Mouse (Mus musculus) embryonic stem cell, embryonic (primary cell): ENCODE results near the gene Ptges2.

Experiments used
- CTCF ChIA-PET, 4 experiments: fragments of 300-600 bp in 2 of 4; fragments of 350-600 bp in 2 of 4; sonication (Branson Sonifier 250); formaldehyde crosslinking; loops; one replicate each; lab custom pipeline; 2022; ENCODE audit warnings: inconsistent platforms in 2 of 4; lab: Charles Lee
- POLR2A ChIA-PET, 4 experiments: fragments of 300-600 bp in 2 of 4; fragments of 350-600 bp in 2 of 4; sonication (Branson Sonifier 250); formaldehyde crosslinking; loops; one replicate each; lab custom pipeline; 2022; ENCODE audit warnings: antibody characterized with exemption in 4 of 4, inconsistent platforms in 1 of 4; lab: Charles Lee

The Ptges2 gene

DNA sequence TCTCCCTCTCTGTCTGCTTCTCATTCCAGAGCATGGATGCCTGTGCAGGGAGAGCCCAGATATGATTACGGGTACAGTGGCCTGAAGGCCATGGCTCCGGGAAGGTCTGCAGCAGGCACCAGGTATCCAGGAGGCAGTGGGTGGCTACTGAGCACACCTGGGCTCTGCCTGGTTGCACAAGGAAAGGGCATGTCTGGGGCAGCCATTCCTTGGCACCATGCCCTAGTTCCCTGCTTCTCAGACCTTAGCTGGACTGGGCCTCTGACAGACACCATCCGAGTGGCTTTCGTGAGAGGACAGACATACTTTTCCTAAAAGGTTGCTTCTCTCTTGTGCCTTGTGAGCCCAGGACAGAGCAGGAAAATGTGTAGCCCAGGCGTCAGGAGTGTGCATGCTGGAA lies 3.6 kb upstream of the Ptges2 start:
- POLR2A ChIA-PET: interaction anchor here in 2 of 4 experiments (0.5 to 1.6 kb wide), 3 partner anchors 100 to 217 kb away, joined by 3 to 4 read pairs (median 3); no protein-coding TSS in a partner anchor
- CTCF ChIA-PET: interaction anchor here in 2 of 4 experiments (0.7 to 1.7 kb wide), 3 partner anchors 10 to 84 kb away, joined by 3 to 5 read pairs (median 3); partner anchors contain the start of gene 1110008P14Rik (in 1 of the 2)

- POLR2A ChIA-PET: interaction anchor here in 2 of 4 experiments (0.6 to 1.5 kb wide), 9 partner anchors 11 to 435 kb away, joined by 3 to 4 read pairs (median 3); partner anchors contain the start of gene 1110008P14Rik (in 1 of the 2)
- CTCF ChIA-PET: interaction anchor here (0.5 to 1.3 kb wide), 5 partner anchors 9 to 175 kb away, joined by 3 to 5 read pairs (median 4); partner anchors contain the start of gene 1110008P14Rik (in 1 of the 4)
These were observed 723 bp upstream of the Ptges2 start for GRCm38 (mm10) chr2:32394973-32395372.

DNA sequence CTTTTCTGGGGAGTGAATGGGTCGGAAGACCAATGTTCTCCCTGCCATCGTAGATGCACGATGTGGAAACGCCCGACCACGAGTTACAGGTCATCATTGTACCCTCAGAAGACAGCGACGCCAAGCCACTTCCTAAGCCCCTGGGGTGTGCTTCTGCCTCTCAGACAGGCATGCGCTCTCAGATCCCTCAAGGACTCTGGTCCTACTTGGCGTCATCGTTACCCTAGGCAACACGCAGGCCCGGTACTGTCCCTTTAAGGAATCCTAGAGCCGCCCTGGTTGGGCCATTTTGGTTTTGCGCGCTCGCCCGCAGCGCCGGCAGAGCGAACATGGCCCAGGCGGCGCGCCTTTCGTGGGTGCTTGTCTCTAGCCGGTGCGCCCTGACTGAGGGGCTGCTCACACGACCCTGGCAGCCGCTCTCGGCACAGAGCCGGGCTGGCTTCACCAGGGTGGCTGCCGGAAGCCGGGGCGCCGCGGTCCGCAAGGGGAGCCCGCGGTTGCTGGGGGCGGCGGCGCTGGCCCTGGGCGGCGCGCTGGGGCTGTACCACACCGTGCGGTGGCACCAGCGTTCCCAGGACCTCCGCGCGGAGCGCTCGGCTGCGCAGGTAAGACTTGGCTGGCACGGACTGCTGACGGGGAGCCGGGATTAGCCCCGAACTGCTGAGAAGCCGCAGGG lies 388 bp downstream of the Ptges2 start:
- ChIA-PET POLR2A (interaction anchor here in 2 of 4 experiments (0.6 to 1.2 kb wide), 4 partner anchors 33 to 108 kb away, joined by 3 to 6 read pairs (median 3); partner anchors contain the start of gene Swi5 (in 1 of the 2)), CTCF (interaction anchor here in 2 of 4 experiments (0.7 to 2.0 kb wide), 3 partner anchors 8 to 14 kb away, joined by 3 to 6 read pairs (median 3); no protein-coding TSS in a partner anchor)

DNA sequence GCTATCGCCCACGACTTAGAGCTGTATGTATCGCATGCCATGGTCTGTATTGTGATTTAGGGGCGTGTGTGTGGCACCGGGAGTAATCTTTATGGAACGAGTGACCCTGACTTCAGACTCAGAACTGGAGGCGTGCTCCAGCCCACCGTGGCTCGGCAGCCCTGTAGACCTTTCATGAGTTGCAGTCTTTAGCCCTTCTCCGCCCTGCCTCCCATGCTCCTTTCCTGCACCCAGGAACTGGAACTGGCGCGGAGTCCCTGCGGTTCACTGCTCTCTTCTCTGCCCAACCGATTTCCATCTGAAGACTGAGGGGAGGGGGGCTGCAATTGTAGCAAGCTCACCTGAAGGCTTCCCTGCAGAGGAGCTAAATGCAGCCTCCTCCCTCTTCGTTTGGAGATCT lies 999 bp downstream of the Ptges2 start:
- ChIA-PET POLR2A (interaction anchor here in 2 of 4 experiments (0.6 to 1.9 kb wide), 9 partner anchors 11 to 1441 kb away, joined by 3 to 6 read pairs (median 3); partner anchors contain the start of genes 1110008P14Rik (in 1 of the 2) and Swi5 (in 1 of the 2)), CTCF (interaction anchor here in 2 of 4 experiments (0.7 to 2.0 kb wide), 3 partner anchors 8 to 33 kb away, joined by 3 to 6 read pairs (median 3); no protein-coding TSS in a partner anchor)

GRCm38 (mm10) chr2:32404663-32405062 lies 9.0 kb downstream of the Ptges2 start:
- ChIA-PET CTCF (interaction anchor here (0.6 to 5.9 kb wide), 162 partner anchors 8 to 596 kb away, joined by 3 to 117 read pairs (median 4); partner anchors contain the start of genes 1110008P14Rik (in 3 of the 4), Dnm1 (in 3 of the 4), Slc25a25 (in 3 of the 4) and 9430097D07Rik (in 2 of the 4)), POLR2A (interaction anchor here in 3 of 4 experiments (0.6 to 2.2 kb wide), 19 partner anchors 14 to 285 kb away, joined by 3 to 10 read pairs (median 3); partner anchors contain the start of genes 1110008P14Rik (in 1 of the 3), Dpm2 (in 1 of the 3) and Slc25a25 (in 1 of the 3))

- CTCF ChIA-PET: interaction anchor here in 3 of 4 experiments (0.8 to 5.9 kb wide), 6 partner anchors 9 to 159 kb away, joined by 3 to 117 read pairs (median 4); no protein-coding TSS in a partner anchor
These were observed 11.6 kb downstream of the Ptges2 start for GRCm38 (mm10) chr2:32407144-32407824.

GRCm38 (mm10) chr2:32408429-32409424 lies 13.0 kb downstream of the Ptges2 start:
- POLR2A ChIA-PET: interaction anchor here in 2 of 4 experiments (0.6 to 1.4 kb wide), 4 partner anchors 9 to 77 kb away, joined by 3 to 4 read pairs (median 3); no protein-coding TSS in a partner anchor
- CTCF ChIA-PET: interaction anchor here in 2 of 4 experiments (0.8 to 2.6 kb wide), 9 partner anchors 22 to 280 kb away, joined by 4 to 10 read pairs (median 7); partner anchors contain the start of gene 1110008P14Rik (in 1 of the 2)

More at GRCm38 (mm10) chr2:32407144-32407824, 11.6 kb downstream of the Ptges2 start:
- POLR2A ChIA-PET: interaction anchor here in 2 of 4 experiments (0.6 to 1.7 kb wide), 4 partner anchors 9 to 210 kb away, joined by 3 to 4 read pairs (median 3); no protein-coding TSS in a partner anchor

DNA sequence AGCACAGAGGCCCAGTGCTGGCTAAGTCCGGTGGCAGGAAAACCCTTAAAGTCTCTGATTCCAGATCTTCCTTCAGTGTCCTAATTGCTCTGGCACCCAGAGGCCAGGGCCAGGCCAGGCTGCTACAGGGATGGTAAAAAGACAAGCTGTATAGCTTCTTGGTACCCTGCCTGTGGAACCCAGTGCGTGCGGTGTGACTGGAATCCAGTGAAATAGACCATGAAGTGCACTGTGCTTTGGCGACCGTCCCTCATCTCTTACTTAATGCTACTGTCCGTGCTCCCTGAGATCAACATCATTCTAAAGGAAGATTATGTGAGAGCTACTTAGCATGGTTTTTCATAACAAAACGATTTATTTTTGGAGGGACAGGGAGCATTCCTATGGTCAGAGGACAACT lies 15.7 kb downstream of the Ptges2 start:
- ChIA-PET POLR2A (interaction anchor here (0.6 to 1.4 kb wide), 5 partner anchors 13 to 401 kb away, joined by 3 to 4 read pairs (median 3); no protein-coding TSS in a partner anchor), CTCF (interaction anchor here in 3 of 4 experiments (0.6 to 2.6 kb wide), 7 partner anchors 20 to 103 kb away, joined by 3 to 10 read pairs (median 7); no protein-coding TSS in a partner anchor)

- ChIA-PET CTCF (interaction anchor here in 1 of 4 experiments (6.9 kb wide), 1 partner anchor 7 kb away, joined by 52 read pairs; no protein-coding TSS in a partner anchor), POLR2A (interaction anchor here in 2 of 4 experiments (0.7 to 1.6 kb wide), 3 partner anchors 10 to 1759 kb away, joined by 3 to 4 read pairs (median 4); no protein-coding TSS in a partner anchor)
These were observed 17.2 kb downstream of the Ptges2 start for GRCm38 (mm10) chr2:32412742-32413531.

- ChIA-PET CTCF (interaction anchor here in 3 of 4 experiments (0.5 to 6.9 kb wide), 5 partner anchors 8 to 54 kb away, joined by 3 to 52 read pairs (median 4); no protein-coding TSS in a partner anchor), POLR2A (interaction anchor here in 1 of 4 experiments (1.6 kb wide), 1 partner anchor 11 kb away, joined by 3 read pairs; no protein-coding TSS in a partner anchor)
These were observed 18.2 kb downstream of the Ptges2 start for GRCm38 (mm10) chr2:32413936-32414335.

DNA sequence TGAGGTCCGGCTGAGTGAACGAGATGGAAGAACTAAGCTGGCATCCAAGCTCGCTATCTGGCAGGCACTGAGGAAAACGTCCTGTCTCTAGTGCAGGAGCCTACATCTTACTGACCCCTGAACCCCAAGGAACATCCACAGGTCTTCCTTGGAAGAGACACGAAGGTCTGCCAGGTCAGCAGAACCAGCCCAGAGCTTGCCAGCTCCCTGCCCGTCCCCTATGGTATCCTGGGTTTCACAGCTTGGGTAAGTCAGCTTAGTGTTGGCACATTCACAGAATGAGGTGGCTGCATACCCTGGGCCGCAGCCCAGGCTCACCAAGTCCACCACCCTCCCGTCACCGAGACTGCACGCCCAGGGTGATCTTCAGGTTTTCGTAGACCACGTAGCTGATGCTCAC lies 20.1 kb downstream of the Ptges2 start:
- POLR2A ChIA-PET: interaction anchor here in 2 of 4 experiments (0.9 to 1.2 kb wide), 4 partner anchors 9 to 70 kb away, joined by 3 read pairs; partner anchors contain the start of gene Slc25a25 (in 1 of the 2)
- CTCF ChIA-PET: interaction anchor here in 3 of 4 experiments (0.5 to 6.9 kb wide), 6 partner anchors 10 to 340 kb away, joined by 3 to 52 read pairs (median 4); no protein-coding TSS in a partner anchor

GRCm38 (mm10) chr2:32416556-32416955 lies 20.9 kb downstream of the Ptges2 start:
- ChIA-PET CTCF (interaction anchor here in 3 of 4 experiments (0.8 to 6.9 kb wide), 4 partner anchors 11 to 156 kb away, joined by 3 to 52 read pairs (median 4); no protein-coding TSS in a partner anchor), POLR2A (interaction anchor here in 2 of 4 experiments (0.9 to 1.2 kb wide), 3 partner anchors 10 to 92 kb away, joined by 3 read pairs; no protein-coding TSS in a partner anchor)

DNA sequence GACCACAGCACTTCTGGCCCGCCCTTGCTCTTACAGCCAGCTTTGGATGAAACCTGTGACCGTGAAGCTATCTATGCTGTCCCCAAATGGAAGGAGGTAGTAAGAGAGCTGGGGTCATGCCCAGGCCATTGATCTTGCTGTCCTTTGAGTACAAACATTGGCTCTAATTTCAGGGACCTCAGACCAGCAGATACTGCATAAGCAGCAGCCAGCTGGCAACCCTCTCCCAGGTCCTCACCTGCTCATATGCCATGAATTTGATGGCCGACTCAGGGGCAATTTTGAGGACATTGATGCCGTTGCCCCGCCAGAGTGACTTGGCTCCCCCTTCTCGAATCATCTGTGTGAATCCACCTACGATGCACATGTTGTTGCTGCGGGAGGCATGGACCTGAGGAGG lies 21.8 kb downstream of the Ptges2 start:
- POLR2A ChIA-PET: interaction anchor here in 2 of 4 experiments (0.6 to 1.2 kb wide), 2 partner anchors 55 to 93 kb away, joined by 3 to 6 read pairs; no protein-coding TSS in a partner anchor
- CTCF ChIA-PET: interaction anchor here (0.7 to 6.9 kb wide), 4 partner anchors 12 to 13 kb away, joined by 3 to 52 read pairs (median 4); no protein-coding TSS in a partner anchor

GRCm38 (mm10) chr2:32418430-32419151 lies 22.9 kb downstream of the Ptges2 start:
- POLR2A ChIA-PET: interaction anchor here in 2 of 4 experiments (1.2 to 1.4 kb wide), 3 partner anchors 10 to 11 kb away, joined by 3 to 4 read pairs (median 4); no protein-coding TSS in a partner anchor

More at GRCm38 (mm10) chr2:32418430-32419151, 22.9 kb downstream of the Ptges2 start:
- CTCF ChIA-PET: interaction anchor here in 2 of 4 experiments (0.6 to 6.9 kb wide), 3 partner anchors 13 to 260 kb away, joined by 3 to 52 read pairs (median 4); no protein-coding TSS in a partner anchor
